Mouse (Mus musculus): Measurements from ENCODE around the gene Col7a1. TPM values are rescaled to one million over a fixed set of nuclear protein-coding genes. Genes with fewer than 3 reads are reported as not detected.

Col7a1 gene
- 8.4 TPM for polyA plus RNA-seq (2012; fragmentation: generic; extraction: Trizol)

GRCm38 (mm10) chr9:108953081-108953636 lies at the start of gene Col7a1:
TSS of gene Col7a1 (plus strand) at chr9:108953586.
- Histone ChIP-seq H3K4me3 (peak within 1 kb of the TSS; percentile 11), H3ac (ENCODE audit: control insufficient read depth, insufficient read length) (no peak within 1 kb of the TSS), H3K27me3 (ENCODE audit: control insufficient read depth, insufficient read depth, insufficient read length) (no peaks in the 10 kb centered on the region), H3K4me2 (ENCODE audit: low read depth) (peak within 1 kb of the TSS; percentile 60), H3K36me3 (ENCODE audit: control insufficient read depth, insufficient read depth) (no peaks in the 10 kb centered on the region), H3K79me2 (ENCODE audit: control insufficient read depth, insufficient read depth) (no peaks in the 10 kb centered on the region)
- TF ChIP-seq MYOD1 (IDR thresholded peaks at IDR 0.05; ENCODE audit: control insufficient read depth in 1 of 3, insufficient read length in 2 of 3, low read depth in 2 of 3) (peak in 2 of 3 experiments; percentile 48 to 81), MYOG (IDR thresholded peaks at IDR 0.05; ENCODE audit: control insufficient read depth in 1 of 3, insufficient read depth in 1 of 3, insufficient read length in 2 of 3, low read depth in 2 of 3) (no peak)

GRCm38 (mm10) chr9:108912308-108912707 lies 41.1 kb upstream of the Col7a1 start:
- no peaks in the 10 kb centered on the region for H3K36me3 ChIP-seq (ENCODE audit: control insufficient read depth, insufficient read depth)
- H3K4me2 ChIP-seq (ENCODE audit: low read depth), result no peak overlapping the region
- peaks cover 7% of the 10 kb centered on the region for H3K27me3 ChIP-seq (ENCODE audit: control insufficient read depth, insufficient read depth, insufficient read length)
- H3K79me2 ChIP-seq (ENCODE audit: control insufficient read depth, insufficient read depth), result no peaks in the 10 kb centered on the region
- no peak overlapping the region for H3ac ChIP-seq (ENCODE audit: control insufficient read depth, insufficient read length)
- no peak overlapping the region for H3K4me3 ChIP-seq
- TF ChIP-seq E2F4 (IDR thresholded peaks at IDR 0.05; ENCODE audit: insufficient read depth) (no peak), TCF12 (IDR thresholded peaks at IDR 0.05; ENCODE audit: insufficient read depth, poor library complexity, severe bottlenecking) (no peak)

- no peaks in the 10 kb centered on the region for H3K36me3 ChIP-seq (ENCODE audit: control insufficient read depth, insufficient read depth)
- no peaks in the 10 kb centered on the region for H3K79me2 ChIP-seq (ENCODE audit: control insufficient read depth, insufficient read depth)
- H3ac ChIP-seq (ENCODE audit: control insufficient read depth, insufficient read length), result no peak overlapping the region
- peaks cover 15% of the 10 kb centered on the region for H3K27me3 ChIP-seq (ENCODE audit: control insufficient read depth, insufficient read depth, insufficient read length)
- TF ChIP-seq MAX (IDR thresholded peaks at IDR 0.05; ENCODE audit: low read depth), result no peak
- TF ChIP-seq CEBPB (IDR thresholded peaks at IDR 0.05; ENCODE audit: insufficient read depth, poor library complexity, severe bottlenecking), result no peak
- no peak for TF ChIP-seq USF1 (IDR thresholded peaks at IDR 0.05; ENCODE audit: low read depth)
- TF ChIP-seq TCF12 (IDR thresholded peaks at IDR 0.05; ENCODE audit: insufficient read depth, poor library complexity, severe bottlenecking), result no peak
- no peak for TF ChIP-seq MYOG (IDR thresholded peaks at IDR 0.05; ENCODE audit: control insufficient read depth in 1 of 3, insufficient read depth in 1 of 3, insufficient read length in 2 of 3, low read depth in 2 of 3)
- TF ChIP-seq E2F4 (IDR thresholded peaks at IDR 0.05; ENCODE audit: insufficient read depth), result no peak
- no peak overlapping the region for H3K4me2 ChIP-seq (ENCODE audit: low read depth)
- H3K4me3 ChIP-seq, result no peak overlapping the region
Measured at GRCm38 (mm10) chr9:108913161-108913560, 40.2 kb upstream of the Col7a1 start.

- H3K27me3 ChIP-seq (ENCODE audit: control insufficient read depth, insufficient read depth, insufficient read length), result peaks cover 16% of the 10 kb centered on the region
- no peak for TF ChIP-seq MYOD1 (IDR thresholded peaks at IDR 0.05; ENCODE audit: control insufficient read depth in 1 of 3, insufficient read length in 2 of 3, low read depth in 2 of 3)
- no peak for TF ChIP-seq REST (IDR thresholded peaks at IDR 0.05; ENCODE audit: insufficient read depth, insufficient read length)
- H3K4me2 ChIP-seq (ENCODE audit: low read depth), result no peak overlapping the region
- no peaks in the 10 kb centered on the region for H3K79me2 ChIP-seq (ENCODE audit: control insufficient read depth, insufficient read depth)
- no peak overlapping the region for H3ac ChIP-seq (ENCODE audit: control insufficient read depth, insufficient read length)
- no peaks in the 10 kb centered on the region for H3K36me3 ChIP-seq (ENCODE audit: control insufficient read depth, insufficient read depth)
- H3K4me3 ChIP-seq, result no peak overlapping the region
Measured at GRCm38 (mm10) chr9:108913621-108914020, 39.8 kb upstream of the Col7a1 start.

DNA sequence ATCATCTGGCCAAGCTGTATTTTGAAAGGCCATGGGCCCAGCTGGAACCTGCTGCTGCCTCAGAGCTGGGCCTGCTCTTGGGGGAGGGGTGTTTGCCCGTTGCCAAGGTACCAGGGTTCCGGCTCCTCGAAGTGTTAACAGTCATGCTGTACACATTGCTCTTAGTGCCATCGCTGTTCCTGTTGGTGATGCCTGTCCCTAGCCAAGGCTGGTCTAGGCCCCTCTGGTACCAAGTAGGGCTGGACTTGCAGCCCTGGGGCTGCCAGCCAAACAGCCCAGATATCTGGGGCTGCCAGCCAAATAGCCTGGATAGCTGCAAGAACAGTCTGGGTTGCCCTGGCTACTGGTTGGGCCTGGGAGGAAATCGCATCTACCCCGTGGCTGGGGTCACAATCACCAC lies 38.9 kb upstream of the Col7a1 start, which contains the start of gene Tmem89:
Gene Tmem89, plus strand, starts transcription at position 129 of the 400 bp plus-strand sequence.
- no peaks in the 10 kb centered on the region for H3K36me3 ChIP-seq (ENCODE audit: control insufficient read depth, insufficient read depth)
- peaks cover 24% of the 10 kb centered on the region for H3K27me3 ChIP-seq (ENCODE audit: control insufficient read depth, insufficient read depth, insufficient read length)
- TF ChIP-seq CEBPB (IDR thresholded peaks at IDR 0.05; ENCODE audit: insufficient read depth, poor library complexity, severe bottlenecking), result no peak
- no peak for TF ChIP-seq TCF3 (IDR thresholded peaks at IDR 0.05; ENCODE audit: insufficient read length, low read depth)
- H3K4me2 ChIP-seq (ENCODE audit: low read depth), result no peak within 1 kb of the TSS
- H3K4me3 ChIP-seq, result no peak within 1 kb of the TSS
- no peaks in the 10 kb centered on the region for H3K79me2 ChIP-seq (ENCODE audit: control insufficient read depth, insufficient read depth)
- H3ac ChIP-seq (ENCODE audit: control insufficient read depth, insufficient read length), result no peak within 1 kb of the TSS

DNA sequence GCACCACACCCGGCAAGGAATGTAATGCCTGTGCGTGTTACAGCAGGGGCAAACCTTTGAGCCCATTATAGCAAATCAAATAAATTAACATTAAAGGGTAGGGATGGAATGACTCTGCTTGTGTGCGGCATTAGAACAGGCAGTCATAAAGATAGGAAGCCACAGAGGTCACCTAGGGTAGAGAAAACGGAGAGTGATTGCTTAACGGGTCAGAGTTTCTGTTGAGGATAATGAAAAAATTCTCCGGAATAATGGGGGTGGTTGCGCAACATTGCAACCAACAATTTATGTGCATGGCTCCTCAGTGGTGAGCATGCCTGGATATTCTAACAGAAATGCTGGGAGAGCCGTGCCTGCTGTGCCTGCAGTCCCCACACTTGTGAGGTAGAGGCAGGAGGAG lies 27.5 kb upstream of the Col7a1 start:
- Histone ChIP-seq H3K36me3 (ENCODE audit: control insufficient read depth, insufficient read depth) (no peaks in the 10 kb centered on the region), H3K27me3 (ENCODE audit: control insufficient read depth, insufficient read depth, insufficient read length) (peaks cover 57% of the 10 kb centered on the region), H3ac (ENCODE audit: control insufficient read depth, insufficient read length) (no peak overlapping the region), H3K4me3 (no peak overlapping the region), H3K79me2 (ENCODE audit: control insufficient read depth, insufficient read depth) (no peaks in the 10 kb centered on the region), H3K4me2 (ENCODE audit: low read depth) (no peak overlapping the region)
- no peak for TF ChIP-seq REST (IDR thresholded peaks at IDR 0.05; ENCODE audit: insufficient read depth, insufficient read length)
- TF ChIP-seq MYOD1 (IDR thresholded peaks at IDR 0.05; ENCODE audit: control insufficient read depth in 1 of 3, insufficient read length in 2 of 3, low read depth in 2 of 3), result no peak
- peak; percentile 96 for TF ChIP-seq CEBPB (IDR thresholded peaks at IDR 0.05; ENCODE audit: insufficient read depth, poor library complexity, severe bottlenecking)
